Mouse (Mus musculus): ENCODE data around the gene Zfp719. TPM values are rescaled to one million over a fixed set of nuclear protein-coding genes. Genes with fewer than 3 reads are reported as not detected.

Gene Zfp719
- polyA plus RNA-seq, 1 experiment from 2014 or later: 15.4 TPM

Other genes with a start within 250 kb of the Zfp719 start
- 0.22 and 0.23 TPM in 2 replicates for gene Siglecf, start 228.3 kb upstream of the Zfp719 start, polyA plus RNA-seq (2015; fragmentation: Nextera tagmentation; extraction: Ambion mirVana)
- gene Siglecg, start 171.4 kb upstream of the Zfp719 start, polyA plus RNA-seq (2015; fragmentation: Nextera tagmentation; extraction: Ambion mirVana): 0.06 and 0.13 TPM in 2 replicates
- not detected in 2 replicates for gene Lim2, start 151.9 kb upstream of the Zfp719 start, polyA plus RNA-seq (2015; fragmentation: Nextera tagmentation; extraction: Ambion mirVana)
- 0.89 and 1.1 TPM in 2 replicates for gene Nkg7, start 142.5 kb upstream of the Zfp719 start, polyA plus RNA-seq (2015; fragmentation: Nextera tagmentation; extraction: Ambion mirVana)
- not detected in 2 replicates for gene Cldnd2, start 138.8 kb upstream of the Zfp719 start, polyA plus RNA-seq (2015; fragmentation: Nextera tagmentation; extraction: Ambion mirVana)
- gene Etfb, start 135.5 kb upstream of the Zfp719 start, polyA plus RNA-seq (2015; fragmentation: Nextera tagmentation; extraction: Ambion mirVana): 272 and 301 TPM in 2 replicates
- gene Gm45233, start 135.5 kb upstream of the Zfp719 start, polyA plus RNA-seq (2015; fragmentation: Nextera tagmentation; extraction: Ambion mirVana): not detected in 2 replicates
- gene Vsig10l, start 116.5 kb upstream of the Zfp719 start, polyA plus RNA-seq (2015; fragmentation: Nextera tagmentation; extraction: Ambion mirVana): 3.9 and 4.8 TPM in 2 replicates
- 1.8 and 2.0 TPM in 2 replicates for gene Iglon5, start 89.5 kb upstream of the Zfp719 start, polyA plus RNA-seq (2015; fragmentation: Nextera tagmentation; extraction: Ambion mirVana)
- gene 4931406B18Rik, start 73.7 kb upstream of the Zfp719 start, polyA plus RNA-seq (2015; fragmentation: Nextera tagmentation; extraction: Ambion mirVana): not detected in 2 replicates
- 1.2 and 1.5 TPM in 2 replicates for gene Cd33, start 35.2 kb upstream of the Zfp719 start, polyA plus RNA-seq (2015; fragmentation: Nextera tagmentation; extraction: Ambion mirVana)
- gene Zfp658, start 17.4 kb upstream of the Zfp719 start, polyA plus RNA-seq (2015; fragmentation: Nextera tagmentation; extraction: Ambion mirVana): 4.8 and 4.9 TPM in 2 replicates
- gene Zfp819, start 27.6 kb downstream of the Zfp719 start, polyA plus RNA-seq (2015; fragmentation: Nextera tagmentation; extraction: Ambion mirVana): 0.27 and 0.33 TPM in 2 replicates
- not detected in 2 replicates for gene Ceacam18, start 55.1 kb downstream of the Zfp719 start, polyA plus RNA-seq (2015; fragmentation: Nextera tagmentation; extraction: Ambion mirVana)
- gene Siglece, start 80.6 kb downstream of the Zfp719 start, polyA plus RNA-seq (2015; fragmentation: Nextera tagmentation; extraction: Ambion mirVana): 0.62 and 0.70 TPM in 2 replicates
- 15.0 and 15.2 TPM in 2 replicates for gene Ctu1, start 92.4 kb downstream of the Zfp719 start, polyA plus RNA-seq (2015; fragmentation: Nextera tagmentation; extraction: Ambion mirVana)
- gene Klk14, start 110.8 kb downstream of the Zfp719 start, polyA plus RNA-seq (2015; fragmentation: Nextera tagmentation; extraction: Ambion mirVana): not detected in 2 replicates
- gene Klk13, start 133.0 kb downstream of the Zfp719 start, polyA plus RNA-seq (2015; fragmentation: Nextera tagmentation; extraction: Ambion mirVana): 0.37 and 0.79 TPM in 2 replicates
- gene Klk12, start 189.3 kb downstream of the Zfp719 start, polyA plus RNA-seq (2015; fragmentation: Nextera tagmentation; extraction: Ambion mirVana): not detected in 2 replicates
- 0.27 and 0.70 TPM in 2 replicates for gene Klk11, start 195.0 kb downstream of the Zfp719 start, polyA plus RNA-seq (2015; fragmentation: Nextera tagmentation; extraction: Ambion mirVana)
- 2.0 and 2.1 TPM in 2 replicates for gene Klk10, start 201.4 kb downstream of the Zfp719 start, polyA plus RNA-seq (2015; fragmentation: Nextera tagmentation; extraction: Ambion mirVana)
- gene Klk9, start 212.3 kb downstream of the Zfp719 start, polyA plus RNA-seq (2015; fragmentation: Nextera tagmentation; extraction: Ambion mirVana): 0.38 and 0.55 TPM in 2 replicates
- gene Klk8, start 218.0 kb downstream of the Zfp719 start, polyA plus RNA-seq (2015; fragmentation: Nextera tagmentation; extraction: Ambion mirVana): 16.8 and 19.0 TPM in 2 replicates
- gene Klk7, start 231.7 kb downstream of the Zfp719 start, polyA plus RNA-seq (2015; fragmentation: Nextera tagmentation; extraction: Ambion mirVana): not detected in 2 replicates
- gene Klk6, start 244.9 kb downstream of the Zfp719 start, polyA plus RNA-seq (2015; fragmentation: Nextera tagmentation; extraction: Ambion mirVana): not detected in 2 replicates

All from limb, embryonic 13.5 days (tissue).